Mouse (Mus musculus) liver, postnatal 0 days (tissue): ENCODE data around the gene Mtcl1.

Experiments used
- CTCF ChIP-seq: sonication (generic); IDR thresholded peaks from 2 replicates; pipeline ENCODE4 v1.5.1; 2016; ENCODE audit warnings: antibody characterized with exemption, low read depth
- EP300 ChIP-seq: IDR thresholded peaks from 2 replicates; pipeline ENCODE4 v1.6.1; 2016; ENCODE audit warnings: antibody characterized with exemption, low read depth, mild to moderate bottlenecking

DNA sequence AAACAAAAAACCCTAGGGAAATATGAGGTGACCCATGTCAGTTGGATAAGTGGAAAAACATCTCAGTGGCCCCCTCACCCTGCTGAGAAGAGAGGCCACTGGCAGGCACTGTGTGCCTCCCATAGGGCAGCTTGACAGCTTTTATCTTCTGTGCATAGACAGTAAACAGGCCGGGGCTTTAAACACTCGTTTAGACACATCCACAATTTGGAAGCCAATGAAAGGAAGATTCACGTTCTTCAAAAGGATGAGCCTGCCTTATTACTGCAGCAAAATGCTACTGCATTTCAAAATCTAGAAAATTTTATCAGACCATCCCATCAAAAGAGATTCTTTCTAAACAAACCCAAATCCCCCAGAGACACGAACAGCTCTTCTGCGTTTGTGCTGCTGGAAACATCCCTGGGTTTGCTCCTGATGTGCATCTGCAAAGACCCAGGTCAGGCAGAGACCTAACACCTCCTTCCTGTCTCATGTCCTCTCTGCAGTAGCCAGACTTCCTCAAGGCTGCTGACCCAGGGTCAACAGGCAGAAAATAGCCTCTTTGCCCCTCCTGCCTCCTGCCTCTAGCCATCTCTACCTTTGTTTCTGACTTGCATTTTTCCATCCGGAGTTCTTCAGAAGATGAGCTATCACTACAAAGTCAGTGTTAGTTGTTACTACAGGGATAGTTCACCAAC, 46.6 kb downstream of the Mtcl1 start:
- TF ChIP-seq CTCF (no peak), EP300 (no peak)
